Mouse (Mus musculus): ENCODE measurements at regions not wholly inside any gene's neighbourhood (a gene's known extent, or its start where the extent isn't known, plus 50 kb on each side); places are given as distances from the start of the nearest gene placed in this dataset.
A peak's percentile ranks its signal among the peaks of the same experiment; 100 is the strongest.
"Not testable (repeated sequence)": the region's sequence is repeated elsewhere in the genome, so short reads cannot be mapped to it uniquely, and the experiment has no call there.

- Histone ChIP-seq H3K9me3 (no peaks in the 10 kb centered on the region), H3K27me3 (replicated peaks; ENCODE audit: low read depth, poor library complexity, severe bottlenecking) (no peaks in the 10 kb centered on the region), H3K4me1 (no peaks in the 10 kb centered on the region), H3K27ac (replicated peaks) (no peak overlapping the region), H3K4me3 (no peak overlapping the region), H3K36me3 (replicated peaks) (no peaks in the 10 kb centered on the region)
- DNase-seq (ENCODE audit: low spot score) = no peak
- 87% methylated on average over 1 of the region's 1 CpGs for WGBS
Measured at GRCm38 (mm10) chr10:46629876-46630275, 1052.2 kb downstream of the Hace1 start.

- no peaks in the 10 kb centered on the region for H3K9me3 ChIP-seq
- H3K36me3 ChIP-seq (replicated peaks) = no peaks in the 10 kb centered on the region
- H3K27me3 ChIP-seq (replicated peaks; ENCODE audit: low read depth, poor library complexity, severe bottlenecking) = no peaks in the 10 kb centered on the region
- H3K4me3 ChIP-seq = no peak overlapping the region
- H3K4me1 ChIP-seq = no peaks in the 10 kb centered on the region
- no peak overlapping the region for H3K27ac ChIP-seq (replicated peaks)
- DNase-seq (ENCODE audit: low spot score) = no peak
Measured at GRCm38 (mm10) chr10:46663041-46663440, 1085.4 kb downstream of the Hace1 start.

- whole genome bisulfite sequencing = 93% methylated on average over 1 of the region's 1 CpGs
- H3K4me1 ChIP-seq; H3K27ac ChIP-seq (replicated peaks); H3K27me3 ChIP-seq (replicated peaks; ENCODE audit: low read depth, poor library complexity, severe bottlenecking); DNase-seq (ENCODE audit: low spot score); H3K4me3 ChIP-seq; H3K36me3 ChIP-seq (replicated peaks); H3K9me3 ChIP-seq: not testable (repeated sequence)
Measured at GRCm38 (mm10) chr10:46689823-46690372, 1112.3 kb downstream of the Hace1 start.

GRCm38 (mm10) chr10:46692661-46693060 is 1115.0 kb downstream of the Hace1 start:
- no peak for DNase-seq (ENCODE audit: low spot score)
- WGBS = 87% methylated on average over 3 of the region's 3 CpGs
- Histone ChIP-seq H3K27me3 (replicated peaks; ENCODE audit: low read depth, poor library complexity, severe bottlenecking) (no peaks in the 10 kb centered on the region), H3K4me1 (no peaks in the 10 kb centered on the region), H3K9me3 (no peaks in the 10 kb centered on the region), H3K36me3 (replicated peaks) (no peaks in the 10 kb centered on the region), H3K27ac (replicated peaks) (no peak overlapping the region), H3K4me3 (no peak overlapping the region)

GRCm38 (mm10) chr10:46697363-46698246 is 1120.0 kb downstream of the Hace1 start:
- Histone ChIP-seq H3K9me3 (no peaks in the 10 kb centered on the region), H3K27me3 (replicated peaks; ENCODE audit: low read depth, poor library complexity, severe bottlenecking) (no peaks in the 10 kb centered on the region), H3K4me1 (no peaks in the 10 kb centered on the region), H3K27ac (replicated peaks) (no peak overlapping the region), H3K36me3 (replicated peaks) (no peaks in the 10 kb centered on the region), H3K4me3 (no peak overlapping the region)
- 60% methylated on average over 2 of the region's 2 CpGs for WGBS
- DNase-seq (ENCODE audit: low spot score) = peak; percentile 8

GRCm38 (mm10) chr10:46701221-46701620 is 1123.6 kb downstream of the Hace1 start:
- no peaks in the 10 kb centered on the region for H3K36me3 ChIP-seq (replicated peaks)
- H3K9me3 ChIP-seq = no peaks in the 10 kb centered on the region
- DNase-seq (ENCODE audit: low spot score) = no peak
- H3K4me1 ChIP-seq = no peaks in the 10 kb centered on the region
- H3K4me3 ChIP-seq = no peak overlapping the region
- no peak overlapping the region for H3K27ac ChIP-seq (replicated peaks)
- no peaks in the 10 kb centered on the region for H3K27me3 ChIP-seq (replicated peaks; ENCODE audit: low read depth, poor library complexity, severe bottlenecking)
- 73% methylated on average over 4 of the region's 4 CpGs for WGBS

- not testable (repeated sequence) for H3K27ac ChIP-seq (replicated peaks); H3K4me3 ChIP-seq; DNase-seq (ENCODE audit: low spot score); H3K4me1 ChIP-seq; H3K27me3 ChIP-seq (replicated peaks; ENCODE audit: low read depth, poor library complexity, severe bottlenecking); H3K36me3 ChIP-seq (replicated peaks); H3K9me3 ChIP-seq
Measured at GRCm38 (mm10) chr10:46708022-46708421, 1130.4 kb downstream of the Hace1 start.

- no peaks in the 10 kb centered on the region for H3K9me3 ChIP-seq
- no peaks in the 10 kb centered on the region for H3K4me1 ChIP-seq
- no peak overlapping the region for H3K27ac ChIP-seq (replicated peaks)
- H3K36me3 ChIP-seq (replicated peaks) = no peaks in the 10 kb centered on the region
- H3K4me3 ChIP-seq = no peak overlapping the region
- no peak for DNase-seq (ENCODE audit: low spot score)
- no peaks in the 10 kb centered on the region for H3K27me3 ChIP-seq (replicated peaks; ENCODE audit: low read depth, poor library complexity, severe bottlenecking)
Measured at GRCm38 (mm10) chr10:46712690-46713089, 1135.1 kb downstream of the Hace1 start.

- no peak for DNase-seq (ENCODE audit: low spot score)
- 87% methylated on average over 2 of the region's 2 CpGs for WGBS
- H3K9me3 ChIP-seq = no peaks in the 10 kb centered on the region
- H3K27ac ChIP-seq (replicated peaks) = no peak overlapping the region
- H3K4me3 ChIP-seq = no peak overlapping the region
- no peaks in the 10 kb centered on the region for H3K27me3 ChIP-seq (replicated peaks; ENCODE audit: low read depth, poor library complexity, severe bottlenecking)
- no peaks in the 10 kb centered on the region for H3K36me3 ChIP-seq (replicated peaks)
- H3K4me1 ChIP-seq = no peaks in the 10 kb centered on the region
Measured at GRCm38 (mm10) chr10:46718349-46719087, 1140.9 kb downstream of the Hace1 start.

GRCm38 (mm10) chr10:46719088-46719469 is 1141.5 kb downstream of the Hace1 start:
- no peaks in the 10 kb centered on the region for H3K9me3 ChIP-seq
- H3K4me3 ChIP-seq = no peak overlapping the region
- WGBS = 82% methylated on average over 2 of the region's 2 CpGs
- no peak overlapping the region for H3K27ac ChIP-seq (replicated peaks)
- no peaks in the 10 kb centered on the region for H3K36me3 ChIP-seq (replicated peaks)
- no peak for DNase-seq (ENCODE audit: low spot score)
- no peaks in the 10 kb centered on the region for H3K4me1 ChIP-seq
- H3K27me3 ChIP-seq (replicated peaks; ENCODE audit: low read depth, poor library complexity, severe bottlenecking) = no peaks in the 10 kb centered on the region

- H3K27ac ChIP-seq (replicated peaks) = no peak overlapping the region
- no peak overlapping the region for H3K4me3 ChIP-seq
- no peaks in the 10 kb centered on the region for H3K27me3 ChIP-seq (replicated peaks; ENCODE audit: low read depth, poor library complexity, severe bottlenecking)
- DNase-seq (ENCODE audit: low spot score) = no peak
- 82% methylated on average over 2 of the region's 2 CpGs for WGBS
- no peaks in the 10 kb centered on the region for H3K4me1 ChIP-seq
- H3K9me3 ChIP-seq = no peaks in the 10 kb centered on the region
- no peaks in the 10 kb centered on the region for H3K36me3 ChIP-seq (replicated peaks)
Measured at GRCm38 (mm10) chr10:46723666-46724065, 1146.0 kb downstream of the Hace1 start.

GRCm38 (mm10) chr10:46730601-46731000 is 1153.0 kb downstream of the Hace1 start:
- Histone ChIP-seq H3K27ac (replicated peaks) (no peak overlapping the region), H3K4me3 (no peak overlapping the region), H3K4me1 (no peaks in the 10 kb centered on the region), H3K9me3 (no peaks in the 10 kb centered on the region), H3K36me3 (replicated peaks) (no peaks in the 10 kb centered on the region), H3K27me3 (replicated peaks; ENCODE audit: low read depth, poor library complexity, severe bottlenecking) (no peaks in the 10 kb centered on the region)
- DNase-seq (ENCODE audit: low spot score) = no peak
- WGBS = 74% methylated on average over 1 of the region's 1 CpGs

- DNase-seq (ENCODE audit: low spot score) = no peak
- no peak overlapping the region for H3K4me3 ChIP-seq
- H3K9me3 ChIP-seq = no peaks in the 10 kb centered on the region
- no peaks in the 10 kb centered on the region for H3K4me1 ChIP-seq
- H3K27me3 ChIP-seq (replicated peaks; ENCODE audit: low read depth, poor library complexity, severe bottlenecking) = no peaks in the 10 kb centered on the region
- no peaks in the 10 kb centered on the region for H3K36me3 ChIP-seq (replicated peaks)
- no peak overlapping the region for H3K27ac ChIP-seq (replicated peaks)
- 16% methylated on average over 2 of the region's 2 CpGs for WGBS
Measured at GRCm38 (mm10) chr10:46733760-46734265, 1156.2 kb downstream of the Hace1 start.
